Mouse (Mus musculus) liver, postnatal 0 days (tissue): ENCODE results near the gene Gpatch8.

Source experiments
- CTCF ChIP-seq: sonication (generic); IDR thresholded peaks from 2 replicates; pipeline ENCODE4 v1.5.1; 2016; ENCODE audit warnings: antibody characterized with exemption, low read depth
- EP300 ChIP-seq: IDR thresholded peaks from 2 replicates; pipeline ENCODE4 v1.6.1; 2016; ENCODE audit warnings: antibody characterized with exemption, low read depth, mild to moderate bottlenecking

GRCm38 (mm10) chr11:102434816-102435705, 121.1 kb downstream of the Gpatch8 start:
- no peak for TF ChIP-seq CTCF
- no peak for TF ChIP-seq EP300
